Mouse (Mus musculus) G1E (cell line): ENCODE data around the gene Birc7.

Experiments
- CTCF ChIP-seq: IDR thresholded peaks from 2 replicates; pipeline ENCODE4 v1.5.1; 2012; ENCODE audit warnings: low read depth, low read length, inconsistent platforms, mixed read lengths
- GATA1 ChIP-seq: IDR thresholded peaks from 2 replicates; pipeline ENCODE4 v1.6.1; 2012; ENCODE audit warnings: borderline replicate concordance, low read length, inconsistent platforms, mixed read lengths
- GATA2 ChIP-seq: IDR thresholded peaks from 2 replicates; pipeline ENCODE4 v1.6.1; 2012; ENCODE audit warnings: low read depth, low read length, inconsistent platforms, borderline replicate concordance

DNA sequence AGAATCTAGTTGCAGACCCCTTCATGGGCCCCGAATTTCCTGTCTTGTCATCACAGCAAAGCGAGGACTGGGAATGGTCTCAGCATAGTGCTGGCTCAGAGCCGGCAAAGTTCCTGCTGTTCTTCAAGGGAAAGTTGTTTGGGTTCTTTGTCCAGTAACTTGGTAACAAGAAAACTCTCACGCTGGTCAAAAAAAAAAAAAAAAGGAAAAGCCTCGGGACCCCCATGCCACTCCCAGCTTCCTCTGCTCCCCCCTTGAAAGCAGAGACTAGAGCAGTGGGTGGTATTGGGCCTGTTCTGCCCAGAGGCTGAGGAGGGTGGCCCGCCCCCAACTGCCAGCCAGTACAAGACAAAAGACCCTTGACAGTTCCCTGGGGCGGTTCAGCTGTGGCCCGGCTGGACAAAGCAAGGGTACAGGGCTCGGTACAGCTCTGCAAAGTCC, 23.9 kb downstream of the Birc7 start:
- TF ChIP-seq GATA1: no peak
- no peak for TF ChIP-seq CTCF
- TF ChIP-seq GATA2: no peak
